Mouse (Mus musculus): Measurements from ENCODE around the gene Gpx2.

DNA sequence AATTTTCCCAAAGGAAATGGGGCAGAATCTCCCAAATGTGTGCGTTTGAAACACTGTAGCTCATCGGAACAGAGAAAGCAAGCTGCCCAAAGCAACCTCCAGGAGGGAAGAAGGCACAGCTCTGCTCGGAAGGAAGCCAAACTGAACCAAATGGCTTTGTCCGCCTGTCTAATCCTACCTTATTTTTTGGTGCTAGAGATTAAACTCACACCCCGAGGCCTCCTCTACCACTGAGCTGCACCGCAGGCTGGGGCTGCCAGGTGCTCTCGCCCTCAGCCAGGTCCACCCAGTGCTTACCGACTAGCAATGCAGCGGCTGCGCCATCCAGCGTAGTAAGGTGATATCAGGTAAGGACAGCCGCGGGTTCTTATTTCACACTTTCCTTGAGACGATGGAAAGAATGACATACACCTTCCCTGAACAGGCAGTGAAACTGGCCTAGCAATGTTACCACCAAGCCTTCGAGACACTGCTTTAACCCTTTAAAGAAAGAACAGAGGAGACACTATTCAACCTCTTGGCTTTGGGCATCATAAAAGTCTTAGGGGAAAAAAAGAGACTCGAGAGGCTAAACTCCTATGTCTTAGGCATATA lies 44.4 kb downstream of the Gpx2 start:
- TF ChIP-seq ETS1 (IDR thresholded peaks at IDR 0.05; ENCODE audit: low read depth, low read length) (no peak), CTCF (IDR thresholded peaks at IDR 0.05 in 2 of 3, conservative IDR thresholded peaks at IDR 0.05 in 1 of 3; ENCODE audit: control insufficient read depth in 1 of 3, insufficient read depth in 1 of 3, low read depth in 2 of 3, low read length in 3 of 3, poor library complexity in 1 of 3, severe bottlenecking in 1 of 3) (no peak), USF2 (IDR thresholded peaks at IDR 0.05; ENCODE audit: borderline replicate concordance in 1 of 2, insufficient read depth in 1 of 2, low read depth in 1 of 2, low read length in 2 of 2) (no peak), E2F4 (IDR thresholded peaks at IDR 0.05; ENCODE audit: borderline replicate concordance, low read depth, low read length) (no peak), USF1 (IDR thresholded peaks at IDR 0.05; ENCODE audit: low read depth, low read length) (no peak), MAZ (IDR thresholded peaks at IDR 0.05; ENCODE audit: low read depth, low read length) (no peak), POLR2A (IDR thresholded peaks at IDR 0.05; ENCODE audit: control insufficient read depth in 1 of 2, insufficient read depth in 1 of 2, low read depth in 1 of 2, low read length in 2 of 2, poor library complexity in 1 of 2) (no peak), MAFK (IDR thresholded peaks at IDR 0.05; ENCODE audit: borderline replicate concordance, low read depth, low read length) (no peak), CHD1 (IDR thresholded peaks at IDR 0.05; ENCODE audit: low read depth, low read length) (no peak), POLR2AphosphoS2 (IDR thresholded peaks at IDR 0.05; ENCODE audit: low read length) (no peak), ZC3H11A (IDR thresholded peaks at IDR 0.05; ENCODE audit: low read depth, low read length) (no peak), JUND (IDR thresholded peaks at IDR 0.05; ENCODE audit: low read depth, low read length) (no peak), EP300 (IDR thresholded peaks at IDR 0.05; ENCODE audit: low read depth in 1 of 2, low read length in 2 of 2) (no peak), ELF1 (IDR thresholded peaks at IDR 0.05; ENCODE audit: low read depth, low read length) (no peak)

All from MEL (cell line).